Mouse (Mus musculus) limb, embryonic 15.5 days (tissue): ENCODE data around the gene Sult6b1. TPM values are rescaled to one million over a fixed set of nuclear protein-coding genes. Genes with fewer than 3 reads are reported as not detected.

Source experiments
- ATAC-seq: fragments of 200-750 bp; cut with Nextera tagmentation; 2 replicates; pipeline ENCODE4 v1.8.0; 2017; ENCODE audit warnings: low read depth, moderate TSS enrichment; ENCODE audit not compliant: insufficient number of reproducible peaks, low FRiP score, low TSS enrichment
- H3K27ac ChIP-seq: fragments of 300-500 bp; sonication (generic); 2 replicates; pipeline ENCODE4 v1.5.1; 2015; ENCODE audit warnings: moderate library complexity, mild to moderate bottlenecking, inconsistent platforms
- H3K27me3 ChIP-seq: fragments of 300-500 bp; sonication (generic); 2 replicates; pipeline ENCODE4 v1.6.1; 2015; ENCODE audit warnings: inconsistent platforms
- H3K36me3 ChIP-seq: fragments of 300-500 bp; sonication (generic); 2 replicates; pipeline ENCODE4 v1.6.1; 2015; ENCODE audit warnings: inconsistent platforms
- H3K4me1 ChIP-seq: fragments of 300-500 bp; sonication (generic); 2 replicates; pipeline ENCODE4 v1.6.1; 2015; ENCODE audit warnings: inconsistent platforms
- H3K4me2 ChIP-seq: fragments of 300-500 bp; sonication (generic); 2 replicates; pipeline ENCODE4 v1.6.1; 2015; ENCODE audit warnings: mild to moderate bottlenecking, inconsistent platforms
- H3K4me3 ChIP-seq: fragments of 300-500 bp; sonication (generic); 2 replicates; pipeline ENCODE4 v1.5.1; 2015; ENCODE audit warnings: mild to moderate bottlenecking, inconsistent platforms
- H3K9ac ChIP-seq: fragments of 300-500 bp; sonication (generic); 2 replicates; pipeline ENCODE4 v1.6.1; 2015; ENCODE audit warnings: inconsistent platforms
- H3K9me3 ChIP-seq: fragments of 300-500 bp; sonication (generic); 2 replicates; pipeline ENCODE4 v1.6.1; 2016; ENCODE audit warnings: inconsistent platforms
- WGBS: fragments of 180-500 bp; shearing (Covaris S2); methylation state at CpG from one replicate; pipeline ENCODE4 v1.1.7; 2015; 5-methylcytosine and 5-hydroxymethylcytosine counted together
- polyA plus RNA-seq: library from polyadenylated mRNA; unstranded; fragments of >200 nt; fragmentation: Nextera tagmentation; extraction: Ambion mirVana; gene quantifications from 2 replicates; pipeline ENCODE4 v1.2.1, GENCODE M21; 2015

The Sult6b1 gene
- polyA plus RNA-seq, 1 experiment from 2014 or later, result not detected

GRCm38 (mm10) chr17:78915772-78916171 lies 9.0 kb upstream of the Sult6b1 start:
- peaks cover 23% of the 10 kb centered on the region for H3K36me3 ChIP-seq
- H3K27me3 ChIP-seq, result no peaks in the 10 kb centered on the region
- H3K9ac ChIP-seq, result peak overlapping the region; percentile 69
- H3K4me2 ChIP-seq, result peak overlapping the region; percentile 77
- peaks cover 15% of the 10 kb centered on the region for H3K4me1 ChIP-seq
- no peak for ATAC-seq
- H3K27ac ChIP-seq, result peak overlapping the region; percentile 90
- WGBS, result 49% methylated on average over 6 of the region's 6 CpGs
- peak overlapping the region; percentile 69 for H3K4me3 ChIP-seq
- H3K9me3 ChIP-seq, result no peaks in the 10 kb centered on the region

- Histone ChIP-seq H3K9ac (no peak overlapping the region), H3K4me3 (no peak overlapping the region), H3K27me3 (no peaks in the 10 kb centered on the region), H3K27ac (no peak overlapping the region), H3K4me1 (peaks cover 15% of the 10 kb centered on the region), H3K4me2 (no peak overlapping the region), H3K9me3 (no peaks in the 10 kb centered on the region), H3K36me3 (peaks cover 8% of the 10 kb centered on the region)
- no peak for ATAC-seq
- 61% methylated on average over 3 of the region's 3 CpGs for WGBS
Observed at GRCm38 (mm10) chr17:78913921-78914320, 7.1 kb upstream of the Sult6b1 start.

- no peak for ATAC-seq
- no peak overlapping the region for H3K27ac ChIP-seq
- H3K27me3 ChIP-seq, result no peaks in the 10 kb centered on the region
- peaks cover 15% of the 10 kb centered on the region for H3K4me1 ChIP-seq
- peak overlapping the region; percentile 33 for H3K4me3 ChIP-seq
- WGBS, result 29% methylated on average over 6 of the region's 6 CpGs
- no peaks in the 10 kb centered on the region for H3K9me3 ChIP-seq
- peak overlapping the region; percentile 36 for H3K4me2 ChIP-seq
- peaks cover under 1% of the 10 kb centered on the region; the same call in 1 of the 2 replicates for H3K36me3 ChIP-seq
- no peak overlapping the region for H3K9ac ChIP-seq
Observed at GRCm38 (mm10) chr17:78912861-78913281, 6.1 kb upstream of the Sult6b1 start.

- H3K4me2 ChIP-seq, result no peak overlapping the region
- H3K27me3 ChIP-seq, result no peaks in the 10 kb centered on the region
- no peak for ATAC-seq
- no peaks in the 10 kb centered on the region for H3K36me3 ChIP-seq
- no peaks in the 10 kb centered on the region for H3K9me3 ChIP-seq
- no peaks in the 10 kb centered on the region for H3K4me1 ChIP-seq
- 70% methylated on average over 2 of the region's 2 CpGs for WGBS
- no peak overlapping the region for H3K9ac ChIP-seq
- no peak overlapping the region for H3K27ac ChIP-seq
- H3K4me3 ChIP-seq, result no peak overlapping the region
Observed at GRCm38 (mm10) chr17:78909374-78909773, 2.6 kb upstream of the Sult6b1 start.

GRCm38 (mm10) chr17:78903158-78903557 lies 3.6 kb downstream of the Sult6b1 start:
- Histone ChIP-seq H3K27ac (no peak overlapping the region), H3K4me1 (no peaks in the 10 kb centered on the region), H3K36me3 (no peaks in the 10 kb centered on the region), H3K9ac (no peak overlapping the region), H3K27me3 (no peaks in the 10 kb centered on the region), H3K4me2 (no peak overlapping the region), H3K9me3 (no peaks in the 10 kb centered on the region), H3K4me3 (no peak overlapping the region)
- 74% methylated on average over 2 of the region's 2 CpGs for WGBS
- no peak for ATAC-seq

- ATAC-seq, result no peak
- peak overlapping the region; percentile 24 for H3K4me3 ChIP-seq
Observed at GRCm38 (mm10) chr17:78895394-78895793, 11.4 kb downstream of the Sult6b1 start.

GRCm38 (mm10) chr17:78894991-78895390 lies 11.8 kb downstream of the Sult6b1 start:
- H3K9ac ChIP-seq, result no peak overlapping the region

More at GRCm38 (mm10) chr17:78895394-78895793, 11.4 kb downstream of the Sult6b1 start:
- Histone ChIP-seq H3K9me3 (no peaks in the 10 kb centered on the region), H3K9ac (no peak overlapping the region), H3K36me3 (no peaks in the 10 kb centered on the region), H3K4me2 (peak overlapping the region; percentile 42), H3K4me1 (peaks cover 7% of the 10 kb centered on the region), H3K27me3 (no peaks in the 10 kb centered on the region), H3K27ac (no peak overlapping the region)
- WGBS, result 12% methylated on average over 8 of the region's 8 CpGs

GRCm38 (mm10) chr17:78891020-78891419 lies 15.8 kb downstream of the Sult6b1 start:
- 78% methylated on average over 9 of the region's 9 CpGs for WGBS
- H3K9me3 ChIP-seq, result no peaks in the 10 kb centered on the region
- no peak overlapping the region for H3K4me2 ChIP-seq
- H3K4me3 ChIP-seq, result no peak overlapping the region
- H3K27me3 ChIP-seq, result no peaks in the 10 kb centered on the region
- peaks cover 7% of the 10 kb centered on the region for H3K4me1 ChIP-seq
- H3K9ac ChIP-seq, result no peak overlapping the region
- no peak overlapping the region for H3K27ac ChIP-seq
- ATAC-seq, result no peak
- no peaks in the 10 kb centered on the region for H3K36me3 ChIP-seq

More at GRCm38 (mm10) chr17:78894991-78895390, 11.8 kb downstream of the Sult6b1 start:
- 73% methylated on average over 7 of the region's 7 CpGs for WGBS
- H3K27me3 ChIP-seq, result no peaks in the 10 kb centered on the region
- H3K4me2 ChIP-seq, result no peak overlapping the region
- no peak overlapping the region for H3K27ac ChIP-seq
- no peaks in the 10 kb centered on the region for H3K36me3 ChIP-seq
- ATAC-seq, result no peak
- no peak overlapping the region for H3K4me3 ChIP-seq
- peaks cover 7% of the 10 kb centered on the region for H3K4me1 ChIP-seq
- no peaks in the 10 kb centered on the region for H3K9me3 ChIP-seq

- no peak overlapping the region for H3K27ac ChIP-seq
- ATAC-seq, result no peak
- H3K4me3 ChIP-seq, result no peak overlapping the region
- no peaks in the 10 kb centered on the region for H3K9me3 ChIP-seq
- H3K36me3 ChIP-seq, result no peaks in the 10 kb centered on the region
- H3K4me1 ChIP-seq, result no peaks in the 10 kb centered on the region
- no peak overlapping the region for H3K4me2 ChIP-seq
- WGBS, result 48% methylated on average over 3 of the region's 3 CpGs
- H3K9ac ChIP-seq, result no peak overlapping the region
- H3K27me3 ChIP-seq, result no peaks in the 10 kb centered on the region
Observed at GRCm38 (mm10) chr17:78889184-78889583, 17.6 kb downstream of the Sult6b1 start.

GRCm38 (mm10) chr17:78888554-78888953 lies 18.2 kb downstream of the Sult6b1 start:
- H3K9me3 ChIP-seq, result no peaks in the 10 kb centered on the region
- WGBS, result 87% methylated on average over 4 of the region's 4 CpGs

GRCm38 (mm10) chr17:78885286-78886065 lies 21.3 kb downstream of the Sult6b1 start:
- no peaks in the 10 kb centered on the region for H3K9me3 ChIP-seq
- no peak overlapping the region for H3K9ac ChIP-seq
- H3K36me3 ChIP-seq, result no peaks in the 10 kb centered on the region
- H3K4me2 ChIP-seq, result no peak overlapping the region
- H3K4me3 ChIP-seq, result no peak overlapping the region
- no peak overlapping the region for H3K27ac ChIP-seq
- WGBS, result 79% methylated on average over 5 of the region's 5 CpGs
- no peaks in the 10 kb centered on the region for H3K27me3 ChIP-seq
- ATAC-seq, result no peak
- H3K4me1 ChIP-seq, result peaks cover 15% of the 10 kb centered on the region

More at GRCm38 (mm10) chr17:78888554-78888953, 18.2 kb downstream of the Sult6b1 start:
- Histone ChIP-seq H3K4me1 (no peaks in the 10 kb centered on the region), H3K4me2 (no peak overlapping the region), H3K9ac (no peak overlapping the region), H3K36me3 (no peaks in the 10 kb centered on the region), H3K4me3 (no peak overlapping the region), H3K27me3 (no peaks in the 10 kb centered on the region), H3K27ac (no peak overlapping the region)
- ATAC-seq, result no peak

- Histone ChIP-seq H3K9ac (no peak overlapping the region), H3K9me3 (no peaks in the 10 kb centered on the region), H3K27ac (no peak overlapping the region), H3K4me1 (peaks cover 15% of the 10 kb centered on the region), H3K4me2 (no peak overlapping the region), H3K27me3 (no peaks in the 10 kb centered on the region), H3K36me3 (peaks cover 8% of the 10 kb centered on the region), H3K4me3 (no peak overlapping the region)
- 87% methylated on average over 4 of the region's 4 CpGs for WGBS
- ATAC-seq, result no peak
Observed at GRCm38 (mm10) chr17:78883291-78883690, 23.5 kb downstream of the Sult6b1 start.
